16 mouse cellular contexts compared by ENCODE assay signal in the genomic region with DNA sequence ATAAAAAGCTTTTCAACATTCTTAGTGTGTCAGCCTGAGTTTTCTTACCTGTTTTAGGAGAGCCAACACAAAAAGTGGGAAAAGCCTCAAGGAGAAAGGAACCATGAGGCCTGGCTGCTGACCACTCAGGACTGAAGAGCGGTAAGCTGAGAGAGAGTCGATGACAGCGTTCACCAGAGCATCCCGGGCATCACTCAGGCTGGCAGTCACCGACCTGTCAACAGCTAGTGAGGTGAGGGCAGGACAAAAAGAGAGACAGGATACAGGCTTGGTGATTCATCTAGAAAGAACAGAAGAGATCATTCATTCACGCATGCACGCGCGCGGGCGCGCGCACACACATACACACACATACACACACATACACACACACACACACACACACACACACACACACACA.
"Had no signal": no experiment of that assay in that cellular context is flagged by ENCODE, and none has a peak within 500 bp of the region (broad histone marks: within the 10 kb centered on the region; RNA-seq: fewer than 3 reads in every experiment).

No protein-coding gene starts in this region.

- DNase-seq: retina, postnatal 1 day; right cerebral cortex, adult 18-20 months; right cerebral cortex, postnatal 14 days; right cerebral cortex, postnatal 25 days; right cerebral cortex, postnatal 4 days; spleen, adult 18-20 months; thymus, adult 18-20 months; thymus, adult 2 months; thymus, postnatal 14 days; thymus, postnatal 25 days; thymus, postnatal 36 days; thymus, postnatal 4 days had no signal

- H3K4me3 ChIP-seq: neural tube, embryonic 13.5 days; neural tube, embryonic 15.5 days; stomach, embryonic 15.5 days had no signal

- H3K27ac ChIP-seq: neural tube, embryonic 13.5 days; neural tube, embryonic 15.5 days; stomach, embryonic 15.5 days; stomach, postnatal 0 days had no signal

- H3K9me3 ChIP-seq: neural tube, embryonic 13.5 days; neural tube, embryonic 15.5 days; stomach, embryonic 15.5 days had no signal

- H3K27me3 ChIP-seq: neural tube, embryonic 13.5 days; neural tube, embryonic 15.5 days; stomach, embryonic 15.5 days had no signal

- H3K4me1 ChIP-seq: neural tube, embryonic 13.5 days; neural tube, embryonic 15.5 days; stomach, embryonic 15.5 days had no signal
